In the genomic region with DNA sequence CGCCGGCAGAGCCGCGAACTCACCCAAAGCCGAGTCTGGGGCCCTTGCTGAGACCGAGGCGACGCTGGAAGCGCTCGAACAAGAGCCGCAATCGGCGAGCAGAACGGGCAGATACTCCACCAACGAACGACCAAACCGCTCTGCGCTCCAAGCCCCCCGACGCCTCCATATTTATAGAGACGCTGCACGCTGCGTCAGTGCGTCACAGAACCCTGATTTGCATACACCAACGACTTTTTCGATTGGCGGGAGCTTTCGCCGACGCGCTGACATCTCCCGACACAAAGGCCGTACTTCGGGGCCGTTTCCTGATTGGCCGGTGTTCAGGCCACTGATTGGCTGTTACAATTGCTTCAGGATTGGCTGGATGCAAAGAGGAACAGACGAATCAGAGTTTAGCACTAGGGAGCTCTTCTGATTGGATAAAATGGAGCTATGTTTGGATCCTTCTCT, we compare ENCODE assay signal across 8 mouse cellular contexts. TPM values are rescaled to one million over a fixed set of nuclear protein-coding genes. Genes with fewer than 3 reads are reported as not detected.
DNase-seq lines count a peak whose midpoint lies in the region; ATAC-seq lines count a peak whose summit lies in the region.

No protein-coding gene starts in this region.

- H3K9me3 ChIP-seq in hindbrain, embryonic 15.5 days = no peaks in the 10 kb centered on the region

- peak overlapping the region; percentile 100 for H3K9ac ChIP-seq in hindbrain, embryonic 15.5 days

- peak overlapping the region; percentile 100 for H3K4me3 ChIP-seq in hindbrain, embryonic 15.5 days
- peak overlapping the region; percentile 72; the same call in 1 of the 2 replicates for H3K4me3 ChIP-seq in macrophage (ENCODE audit: inconsistent target)

- H3K4me1 ChIP-seq in hindbrain, embryonic 15.5 days (replicated peaks) = peaks cover 27% of the 10 kb centered on the region

- H3K36me3 ChIP-seq in hindbrain, embryonic 15.5 days = peaks cover 19% of the 10 kb centered on the region
- no peaks in the 10 kb centered on the region for H3K36me3 ChIP-seq in macrophage (ENCODE audit: inconsistent target)

- H3K27ac ChIP-seq in hindbrain, embryonic 15.5 days (replicated peaks) = peak overlapping the region; percentile 100
- H3K27ac ChIP-seq in macrophage = peak overlapping the region; percentile 54

- DNase-seq in WW6 (ENCODE audit: low read depth, low spot score) = peak; percentile 99
- DNase-seq in cerebellum, postnatal 36 days = peak; percentile 94 to 95
- peak; percentile 94 to 98 for DNase-seq in frontal cortex, postnatal 36 days (ENCODE audit: low spot score in 2 of 2)
- DNase-seq in left cerebral cortex, adult 18-20 months (ENCODE audit: low spot score in 2 of 2) = peak; percentile 90 to 94
- DNase-seq in right cerebral cortex, adult 18-20 months = peak; percentile 97
- DNase-seq in urinary bladder, postnatal 36 days (ENCODE audit: low spot score in 2 of 2) = peak; percentile 91 to 96

- ATAC-seq in hindbrain, embryonic 15.5 days (ENCODE audit: low FRiP score, low read depth) = peak; percentile 97

- no peaks in the 10 kb centered on the region for H3K27me3 ChIP-seq in hindbrain, embryonic 15.5 days

- WGBS in hindbrain, embryonic 15.5 days = under 1% methylated on average over 37 of the region's 37 CpGs
- WGBS in macrophage (ENCODE audit: missing documents) = 1% methylated on average over 37 of the region's 37 CpGs

- peak overlapping the region; percentile 83; the same call in 1 of the 2 replicates for H3K4me2 ChIP-seq in hindbrain, embryonic 15.5 days

- H3K79me2 ChIP-seq in macrophage (ENCODE audit: inconsistent target) = peaks cover 55% of the 10 kb centered on the region

RNA-seq across cellular contexts. Expression of gene H3f3b, which starts 3.4 kb away (rescaled TPM):
- 1,686 and 1,716 TPM in 2 replicates for polyA plus RNA-seq in hindbrain, embryonic 15.5 days (2015; fragmentation: Nextera tagmentation; extraction: Ambion mirVana)
- total RNA-seq in left cerebral cortex, adult 18-20 months (2021) = 100 to 1,000 TPM; 246 to 269 TPM
- 1,000 to 10,000 TPM in 6 of 26 experiments, 100 to 1,000 TPM in 20; 278 to 1,753 (median 620) TPM for total RNA-seq in macrophage (2018; cell fraction: chromatin; rRNA removed)
- total RNA-seq in macrophage (2018; cell fraction: cytosol; rRNA removed) = 1,000 to 10,000 TPM in 10 of 26 experiments, 100 to 1,000 TPM in 16; 554 to 1,427 (median 908) TPM
- total RNA-seq in macrophage (2018; cell fraction: nucleus; rRNA removed) = 1,000 to 10,000 TPM in 14 of 26 experiments, 100 to 1,000 TPM in 12; 418 to 2,195 (median 1,050) TPM
- 470 to 740 TPM (median 693 TPM) in 3 replicates for polyA plus RNA-seq in macrophage (2018)

RNA-seq across cellular contexts. Expression of gene Unk, which starts 5.7 kb away (rescaled TPM):
- polyA plus RNA-seq in hindbrain, embryonic 15.5 days (2015; fragmentation: Nextera tagmentation; extraction: Ambion mirVana) = 32.1 and 37.0 TPM in 2 replicates
- total RNA-seq in left cerebral cortex, adult 18-20 months (2021) = 10 to 100 TPM; 21.8 to 22.3 TPM
- 100 to 1,000 TPM in 17 of 26 experiments, 10 to 100 TPM in 9; 40.7 to 159 (median 109) TPM for total RNA-seq in macrophage (2018; cell fraction: chromatin; rRNA removed)
- 10 to 100 TPM in 23 of 26 experiments, 1 to 10 TPM in 3; 6.1 to 21.7 (median 15.6) TPM for total RNA-seq in macrophage (2018; cell fraction: cytosol; rRNA removed)
- 100 to 1,000 TPM in 1 of 26 experiments, 10 to 100 TPM in 25; 31.9 to 100 (median 64.9) TPM for total RNA-seq in macrophage (2018; cell fraction: nucleus; rRNA removed)
- polyA plus RNA-seq in macrophage (2018) = 12.2 to 20.0 TPM (median 19.4 TPM) in 3 replicates

RNA-seq across cellular contexts. Expression of gene Galk1, which starts 11.9 kb away (rescaled TPM):
- 62.5 and 70.9 TPM in 2 replicates for polyA plus RNA-seq in hindbrain, embryonic 15.5 days (2015; fragmentation: Nextera tagmentation; extraction: Ambion mirVana)
- total RNA-seq in left cerebral cortex, adult 18-20 months (2021) = 10 to 100 TPM; 15.5 to 16.3 TPM
- total RNA-seq in macrophage (2018; cell fraction: chromatin; rRNA removed) = 1 to 10 TPM in 22 of 26 experiments, under 1 TPM in 3, not detected in 1; 0.65 to 9.0 (median 2.3) TPM
- 10 to 100 TPM in 13 of 26 experiments, 1 to 10 TPM in 13; 5.4 to 20.0 (median 10.4) TPM for total RNA-seq in macrophage (2018; cell fraction: cytosol; rRNA removed)
- total RNA-seq in macrophage (2018; cell fraction: nucleus; rRNA removed) = 10 to 100 TPM in 1 of 26 experiments, 1 to 10 TPM in 25; 1.3 to 14.1 (median 3.7) TPM
- polyA plus RNA-seq in macrophage (2018) = 7.6 to 30.8 TPM (median 14.0 TPM) in 3 replicates

RNA-seq across cellular contexts. Expression of gene Itgb4, which starts 49.9 kb away (rescaled TPM):
- 1.7 and 1.9 TPM in 2 replicates for polyA plus RNA-seq in hindbrain, embryonic 15.5 days (2015; fragmentation: Nextera tagmentation; extraction: Ambion mirVana)
- total RNA-seq in left cerebral cortex, adult 18-20 months (2021) = 1 to 10 TPM; 4.5 to 6.9 TPM
- under 1 TPM in 1 of 26 experiments, not detected in 25; 0.13 TPM for total RNA-seq in macrophage (2018; cell fraction: chromatin; rRNA removed)
- under 1 TPM in 19 of 26 experiments, not detected in 7; 0.03 to 0.07 (median 0.04) TPM for total RNA-seq in macrophage (2018; cell fraction: cytosol; rRNA removed)
- total RNA-seq in macrophage (2018; cell fraction: nucleus; rRNA removed) = under 1 TPM in 2 of 26 experiments, not detected in 24; 0.12 to 0.17 TPM
- not detected in 3 replicates for polyA plus RNA-seq in macrophage (2018)

RNA-seq across cellular contexts. Expression of gene Unc13d, which starts 53.4 kb away (rescaled TPM):
- 1.0 and 1.6 TPM in 2 replicates for polyA plus RNA-seq in hindbrain, embryonic 15.5 days (2015; fragmentation: Nextera tagmentation; extraction: Ambion mirVana)
- total RNA-seq in left cerebral cortex, adult 18-20 months (2021) = 1 to 10 TPM; 1.8 to 2.7 TPM
- 100 to 1,000 TPM in 2 of 26 experiments, 10 to 100 TPM in 24; 14.8 to 119 (median 60.6) TPM for total RNA-seq in macrophage (2018; cell fraction: chromatin; rRNA removed)
- total RNA-seq in macrophage (2018; cell fraction: cytosol; rRNA removed) = 10 to 100 TPM; 15.6 to 40.0 (median 25.6) TPM
- 10 to 100 TPM; 11.9 to 57.1 (median 36.5) TPM for total RNA-seq in macrophage (2018; cell fraction: nucleus; rRNA removed)
- polyA plus RNA-seq in macrophage (2018) = 10.9 to 18.9 TPM (median 16.8 TPM) in 3 replicates

Comparison
In these comparisons a context has a peak if more than half of its experiments do, and no peak if none do; other contexts are left out.
1. Peak in every context shown above with its lines: DNase-seq, ATAC-seq, H3K4me3 ChIP-seq and H3K27ac ChIP-seq.